Mouse (Mus musculus): ENCODE results near the gene Osm.

The Osm gene

DNA sequence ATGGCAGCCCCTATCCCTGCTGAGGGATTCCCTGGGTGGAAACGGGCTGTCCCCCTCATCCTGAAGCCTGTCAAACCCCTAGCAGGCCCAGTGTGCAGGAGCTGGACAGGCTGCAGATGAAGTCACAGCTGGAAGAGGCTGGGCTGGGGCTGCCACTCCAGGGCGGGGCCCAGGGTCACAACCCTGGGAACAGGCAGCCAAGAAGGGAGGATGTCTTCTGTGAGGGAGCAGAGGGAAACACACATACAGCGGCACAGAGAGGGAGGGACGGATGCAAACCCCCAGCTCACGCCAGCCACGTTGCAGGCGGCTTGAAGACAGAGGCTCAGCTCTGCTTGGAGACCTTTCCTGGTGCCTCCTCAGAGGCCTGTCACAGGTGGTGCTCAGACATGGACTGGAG lies 27.8 kb downstream of the Osm start:
- no peak for TF ChIP-seq GATA4 (IDR thresholded peaks at IDR 0.05; ENCODE audit: insufficient replicate concordance, low read length)

GRCm38 (mm10) chr11:4266271-4267201 lies 30.3 kb downstream of the Osm start:
- no peak for TF ChIP-seq GATA4 (IDR thresholded peaks at IDR 0.05; ENCODE audit: insufficient replicate concordance, low read length)

DNA sequence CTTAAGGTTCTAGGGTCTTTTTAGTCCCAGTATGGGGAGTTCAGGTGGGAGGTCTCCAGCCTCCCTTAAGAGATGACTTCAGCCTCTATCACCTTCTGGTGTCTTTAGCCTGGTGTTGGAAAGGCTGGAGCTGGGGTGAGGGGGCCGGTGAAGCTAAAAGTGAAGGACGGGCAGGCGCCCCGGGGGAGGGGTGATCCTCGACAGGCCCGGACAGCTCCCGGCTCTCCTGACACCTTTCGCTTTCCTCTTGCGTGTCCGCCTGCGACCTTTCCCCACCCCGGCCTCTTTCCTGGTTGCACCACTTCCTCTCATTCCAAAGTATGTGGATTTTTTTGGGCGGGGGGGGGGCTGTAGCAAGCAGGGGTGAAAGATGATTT lies 31.0 kb downstream of the Osm start:
- TF ChIP-seq GATA4 (IDR thresholded peaks at IDR 0.05; ENCODE audit: insufficient replicate concordance, low read length), result no peak

GRCm38 (mm10) chr11:4268500-4268899 lies 32.3 kb downstream of the Osm start:
- no peak for TF ChIP-seq GATA4 (IDR thresholded peaks at IDR 0.05; ENCODE audit: insufficient replicate concordance, low read length)

- TF ChIP-seq GATA4 (IDR thresholded peaks at IDR 0.05; ENCODE audit: insufficient replicate concordance, low read length), result no peak
Measured at GRCm38 (mm10) chr11:4270744-4271459, 34.7 kb downstream of the Osm start.

- no peak for TF ChIP-seq GATA4 (IDR thresholded peaks at IDR 0.05; ENCODE audit: insufficient replicate concordance, low read length)
Measured at GRCm38 (mm10) chr11:4271544-4271943, 35.3 kb downstream of the Osm start.

GRCm38 (mm10) chr11:4276411-4276861 lies 40.2 kb downstream of the Osm start:
- TF ChIP-seq GATA4 (IDR thresholded peaks at IDR 0.05; ENCODE audit: insufficient replicate concordance, low read length), result no peak

- TF ChIP-seq GATA4 (IDR thresholded peaks at IDR 0.05; ENCODE audit: insufficient replicate concordance, low read length), result no peak
Measured at GRCm38 (mm10) chr11:4279909-4280308, 43.7 kb downstream of the Osm start.

DNA sequence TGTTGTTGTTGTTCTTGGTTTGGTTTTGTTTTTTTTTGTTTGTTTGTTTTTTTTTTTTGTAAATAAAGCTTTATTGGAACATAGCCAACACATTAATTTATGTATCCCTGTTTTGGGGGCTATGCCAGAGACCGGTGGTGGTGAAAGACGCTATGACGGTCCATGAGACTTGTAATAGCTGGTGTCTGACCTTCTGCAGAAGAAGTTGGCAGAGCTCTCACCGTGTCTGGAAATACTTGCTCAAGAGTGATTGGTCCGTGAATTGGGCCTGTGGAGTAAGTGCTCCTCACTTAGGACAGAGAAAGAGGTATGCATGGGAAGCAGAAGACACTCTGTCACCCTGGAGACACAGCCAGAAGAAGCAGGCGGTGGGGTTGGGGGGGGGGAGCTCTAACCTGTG lies 45.6 kb downstream of the Osm start:
- no peak for TF ChIP-seq GATA4 (IDR thresholded peaks at IDR 0.05; ENCODE audit: insufficient replicate concordance, low read length)

DNA sequence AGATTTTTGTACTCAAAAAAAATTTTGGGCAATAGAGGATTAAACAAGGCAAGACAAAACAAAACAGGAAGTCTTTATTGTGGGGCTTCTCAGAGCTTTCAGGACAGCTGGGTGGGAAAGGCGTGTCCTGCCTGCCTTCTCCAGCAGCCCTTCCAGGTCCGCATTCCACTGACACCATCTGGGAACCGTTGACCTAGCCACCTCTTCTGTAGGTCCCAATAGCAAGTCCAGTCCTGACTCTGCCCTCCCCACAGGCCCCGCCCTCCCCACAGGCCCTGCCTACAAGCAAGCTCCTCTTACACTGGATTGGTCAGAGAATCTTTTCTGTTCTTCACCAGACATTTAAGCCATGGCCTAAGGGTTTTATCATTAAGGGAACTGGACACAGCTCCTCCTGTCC lies 47.4 kb downstream of the Osm start:
- no peak for TF ChIP-seq GATA4 (IDR thresholded peaks at IDR 0.05; ENCODE audit: insufficient replicate concordance, low read length)

DNA sequence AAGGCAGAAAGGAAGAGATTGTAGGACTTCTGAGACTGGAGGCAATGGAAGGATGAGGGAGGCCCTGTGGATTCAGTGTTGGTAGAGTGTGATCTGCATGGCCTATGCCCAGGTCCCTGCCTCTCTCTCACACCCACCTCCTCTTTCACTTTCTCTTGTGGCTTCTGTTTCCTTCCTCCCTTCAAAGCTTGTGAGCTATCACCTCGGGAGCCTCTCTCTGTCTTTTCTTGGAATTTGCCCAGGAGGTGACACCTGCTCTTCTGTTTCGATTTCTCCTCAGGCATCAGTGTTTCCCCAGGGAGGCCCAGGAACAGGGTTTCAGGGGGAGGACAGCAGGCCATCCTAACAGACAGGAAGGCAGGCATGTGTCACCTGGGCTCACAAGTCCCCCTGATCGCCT lies 53.1 kb downstream of the Osm start:
- no peak for TF ChIP-seq GATA4 (IDR thresholded peaks at IDR 0.05; ENCODE audit: insufficient replicate concordance, low read length)

All from liver, adult (tissue).